Mouse (Mus musculus) forebrain, embryonic 14.5 days (tissue): ENCODE data around the gene Lmod1. TPM values are rescaled to one million over a fixed set of nuclear protein-coding genes. Genes with fewer than 3 reads are reported as not detected.

Experiments
- ATAC-seq: fragments of 200-750 bp; cut with Nextera tagmentation; 2 replicates; pipeline ENCODE4 v1.8.0; 2017; ENCODE audit warnings: mild to moderate bottlenecking, moderate library complexity
- DNase-seq: peaks from one replicate; pipeline ENCODE4 v3.0.0-alpha.2; 2015; ENCODE audit warnings: low spot score
- H3K27ac ChIP-seq: fragments of 300-500 bp; sonication (generic); 2 replicates; pipeline ENCODE4 v1.5.1; 2014; ENCODE audit warnings: low read depth, mild to moderate bottlenecking, control low read depth, low read length, moderate library complexity
- H3K27me3 ChIP-seq: fragments of 300-500 bp; sonication (generic); replicated peaks from 2 replicates; pipeline ENCODE4 v1.6.1; 2014; ENCODE audit warnings: low read length, control low read depth, mixed read lengths; ENCODE audit not compliant: control insufficient read depth, insufficient read depth
- H3K36me3 ChIP-seq: fragments of 300-500 bp; sonication (generic); 2 replicates; pipeline ENCODE4 v1.6.1; 2014; ENCODE audit warnings: low read length, control low read depth; ENCODE audit not compliant: control insufficient read depth, insufficient read depth
- H3K4me1 ChIP-seq: fragments of 300-500 bp; sonication (generic); 2 replicates; pipeline ENCODE4 v1.6.1; 2014; ENCODE audit warnings: antibody characterized with exemption, low read length, control low read depth; ENCODE audit not compliant: control insufficient read depth, insufficient read depth
- H3K4me2 ChIP-seq: fragments of 300-500 bp; sonication (generic); 2 replicates; pipeline ENCODE4 v1.6.1; 2014; ENCODE audit warnings: mild to moderate bottlenecking, control low read depth, low read length
- H3K4me3 ChIP-seq: fragments of 300-500 bp; sonication (generic); 2 replicates; pipeline ENCODE4 v1.5.1; 2014; ENCODE audit warnings: low read depth, low read length, control low read depth
- H3K9ac ChIP-seq: fragments of 300-500 bp; sonication (generic); 2 replicates; pipeline ENCODE4 v1.6.1; 2014; ENCODE audit warnings: mild to moderate bottlenecking, low read length, control low read depth, moderate library complexity
- H3K9me3 ChIP-seq: fragments of 300-500 bp; sonication (generic); replicated peaks from 2 replicates; pipeline ENCODE4 v1.6.1; 2016; ENCODE audit warnings: low read length, control low read depth, mixed read lengths; ENCODE audit not compliant: control insufficient read depth
- WGBS: fragments of 180-500 bp; shearing (Covaris S2); extraction: QIAGEN DNeasy Blood & Tissue Kit; methylation state at CpG from one replicate; pipeline ENCODE4 v1.1.7; 2014; 5-methylcytosine and 5-hydroxymethylcytosine counted together
- polyA plus RNA-seq: library from polyadenylated mRNA; unstranded; fragments of >200 nt; fragmentation: Nextera tagmentation; extraction: Ambion mirVana; gene quantifications from 2 replicates; pipeline ENCODE4 v1.2.1, GENCODE M21; 2014

The Lmod1 gene
- 0.17 and 0.30 TPM in 2 replicates for polyA plus RNA-seq

- no peaks in the 10 kb centered on the region for H3K27me3 ChIP-seq
- no peak within 1 kb of the TSS for H3K27ac ChIP-seq
- H3K9me3 ChIP-seq = no peaks in the 10 kb centered on the region
- no peak within 1 kb of the TSS for H3K9ac ChIP-seq
- no peaks in the 10 kb centered on the region for H3K36me3 ChIP-seq
- H3K4me3 ChIP-seq = no peak within 1 kb of the TSS
- DNase-seq (no peak), ATAC-seq (no peak)
- WGBS = 20% methylated on average over 8 of the region's 8 CpGs
- no peak within 1 kb of the TSS for H3K4me2 ChIP-seq
- no peaks in the 10 kb centered on the region for H3K4me1 ChIP-seq
Measured at GRCm38 (mm10) chr1:135324571-135324970, at the start of gene Lmod1. TSS of gene Lmod1 (plus strand) at chr1:135324807.

- DNase-seq (peak; percentile 79), ATAC-seq (no peak; the same call in 1 of the 2 replicates)
- H3K36me3 ChIP-seq = peaks cover 32% of the 10 kb centered on the region
- H3K27ac ChIP-seq = no peak overlapping the region
- H3K27me3 ChIP-seq = no peaks in the 10 kb centered on the region
- no peak overlapping the region for H3K4me2 ChIP-seq
- H3K9ac ChIP-seq = no peak overlapping the region
- 52% methylated on average over 9 of the region's 9 CpGs for WGBS
- H3K9me3 ChIP-seq = no peaks in the 10 kb centered on the region
- no peak overlapping the region for H3K4me3 ChIP-seq
- H3K4me1 ChIP-seq = peaks cover 12% of the 10 kb centered on the region
Measured at GRCm38 (mm10) chr1:135280646-135281045, 44.0 kb upstream of the Lmod1 start.

GRCm38 (mm10) chr1:135281841-135282240 is 42.8 kb upstream of the Lmod1 start:
- no peak overlapping the region for H3K9ac ChIP-seq
- H3K27me3 ChIP-seq = no peaks in the 10 kb centered on the region
- WGBS = 94% methylated on average over 17 of the region's 17 CpGs
- H3K36me3 ChIP-seq = peaks cover 21% of the 10 kb centered on the region
- no peaks in the 10 kb centered on the region for H3K9me3 ChIP-seq
- ATAC-seq (no peak), DNase-seq (no peak)
- peaks cover 12% of the 10 kb centered on the region for H3K4me1 ChIP-seq
- no peak overlapping the region for H3K4me2 ChIP-seq
- H3K27ac ChIP-seq = no peak overlapping the region
- no peak overlapping the region for H3K4me3 ChIP-seq

GRCm38 (mm10) chr1:135282536-135283286 is 41.9 kb upstream of the Lmod1 start:
- WGBS = 34% methylated on average over 13 of the region's 13 CpGs
- no peaks in the 10 kb centered on the region for H3K27me3 ChIP-seq
- H3K4me3 ChIP-seq = peak overlapping the region; percentile 85
- peaks cover 12% of the 10 kb centered on the region for H3K4me1 ChIP-seq
- no peaks in the 10 kb centered on the region for H3K9me3 ChIP-seq
- H3K36me3 ChIP-seq = peaks cover 12% of the 10 kb centered on the region
- H3K4me2 ChIP-seq = peak overlapping the region; percentile 78
- peak overlapping the region; percentile 88; the same call in 1 of the 2 replicates for H3K27ac ChIP-seq
- peak overlapping the region; percentile 94 for H3K9ac ChIP-seq
- ATAC-seq (no peak), DNase-seq (peak; percentile 27)

GRCm38 (mm10) chr1:135283287-135283825 is 41.3 kb upstream of the Lmod1 start:
- ATAC-seq (peak; percentile 83), DNase-seq (peak; percentile 68)
- Histone ChIP-seq H3K36me3 (peaks cover 6% of the 10 kb centered on the region), H3K27ac (peak overlapping the region; percentile 88), H3K9ac (peak overlapping the region; percentile 94), H3K27me3 (no peaks in the 10 kb centered on the region), H3K9me3 (no peaks in the 10 kb centered on the region), H3K4me2 (peak overlapping the region; percentile 78), H3K4me1 (peaks cover 12% of the 10 kb centered on the region), H3K4me3 (peak overlapping the region; percentile 85)
- under 1% methylated on average over 42 of the region's 48 CpGs for WGBS

- WGBS = 0% methylated on average over 39 of the region's 39 CpGs
- Histone ChIP-seq H3K4me2 (peak within 1 kb of the TSS; percentile 78), H3K27me3 (no peaks in the 10 kb centered on the region), H3K27ac (peak within 1 kb of the TSS; percentile 88), H3K9me3 (no peaks in the 10 kb centered on the region), H3K4me1 (peaks cover 12% of the 10 kb centered on the region), H3K36me3 (peaks cover under 1% of the 10 kb centered on the region), H3K9ac (peak within 1 kb of the TSS; percentile 94), H3K4me3 (peak within 1 kb of the TSS; percentile 85)
- DNase-seq (peak; percentile 81), ATAC-seq (peak; percentile 93)
Measured at GRCm38 (mm10) chr1:135283826-135284291, 40.7 kb upstream of the Lmod1 start, which contains the start of gene Rnpep. TSS of gene Rnpep (minus strand) at chr1:135284084.

GRCm38 (mm10) chr1:135286311-135286710 is 38.3 kb upstream of the Lmod1 start:
- H3K9ac ChIP-seq = no peak overlapping the region
- H3K27ac ChIP-seq = no peak overlapping the region
- no peaks in the 10 kb centered on the region for H3K36me3 ChIP-seq
- peaks cover 12% of the 10 kb centered on the region for H3K4me1 ChIP-seq
- H3K4me3 ChIP-seq = no peak overlapping the region
- no peak overlapping the region for H3K4me2 ChIP-seq
- H3K27me3 ChIP-seq = no peaks in the 10 kb centered on the region
- no peak for ATAC-seq
- no peaks in the 10 kb centered on the region for H3K9me3 ChIP-seq
- WGBS = 86% methylated on average over 2 of the region's 2 CpGs
- DNase-seq = no peak

- H3K4me3 ChIP-seq = no peak overlapping the region
- no peaks in the 10 kb centered on the region for H3K27me3 ChIP-seq
- H3K4me1 ChIP-seq = no peaks in the 10 kb centered on the region
- 79% methylated on average over 5 of the region's 5 CpGs for WGBS
- ATAC-seq = no peak
- H3K9me3 ChIP-seq = no peaks in the 10 kb centered on the region; the same call in 1 of the 2 replicates
- no peak overlapping the region for H3K27ac ChIP-seq
- no peak overlapping the region for H3K4me2 ChIP-seq
- H3K36me3 ChIP-seq = peaks cover 8% of the 10 kb centered on the region
- no peak for DNase-seq
- no peak overlapping the region for H3K9ac ChIP-seq
Measured at GRCm38 (mm10) chr1:135290908-135291307, 33.7 kb upstream of the Lmod1 start.

- Histone ChIP-seq H3K4me3 (no peak overlapping the region), H3K9ac (no peak overlapping the region), H3K9me3 (no peaks in the 10 kb centered on the region), H3K27me3 (no peaks in the 10 kb centered on the region), H3K36me3 (peaks cover 30% of the 10 kb centered on the region), H3K4me2 (no peak overlapping the region), H3K27ac (no peak overlapping the region), H3K4me1 (peaks cover 10% of the 10 kb centered on the region)
- WGBS = 75% methylated on average over 6 of the region's 6 CpGs
- no peak for ATAC-seq
- DNase-seq = no peak
Measured at GRCm38 (mm10) chr1:135311356-135311755, 13.3 kb upstream of the Lmod1 start.
